In genomic region chr13:96131911-96132310, GRCm38 (mm10) we compare ENCODE assay signal across 9 mouse cellular contexts. TPM values are rescaled to one million over a fixed set of nuclear protein-coding genes. Genes with fewer than 3 reads are reported as not detected.
DNase-seq lines count a peak whose midpoint lies in the region; ATAC-seq and TF ChIP-seq lines count a peak whose summit lies in the region.
"Had no signal": no experiment of that assay in that cellular context is flagged by ENCODE, and none has a peak within 500 bp of the region (broad histone marks: within the 10 kb centered on the region; RNA-seq: fewer than 3 reads in every experiment).

No protein-coding gene starts in this region.

- peak overlapping the region; percentile 36 for H3K4me3 ChIP-seq in kidney, postnatal 0 days (replicated peaks; ENCODE audit: low read depth, low read length)
- peak overlapping the region; percentile 45 for H3K4me3 ChIP-seq in embryonic facial prominence, embryonic 11.5 days (ENCODE audit: low read depth, low read length)
- peak overlapping the region; percentile 38 for H3K4me3 ChIP-seq in hindbrain, embryonic 11.5 days (ENCODE audit: low read depth, low read length)
- H3K4me3 ChIP-seq in midbrain, embryonic 12.5 days = peak overlapping the region; percentile 47

- TF ChIP-seq CTCF in kidney, postnatal 0 days (IDR thresholded peaks at IDR 0.05; ENCODE audit: low read depth) = no peak

- DNase-seq in kidney, postnatal 0 days (ENCODE audit: low spot score) = no peak
- DNase-seq in kidney, adult 11 months = no peak
- DNase-seq in embryonic facial prominence, embryonic 11.5 days (ENCODE audit: low spot score) = peak; percentile 10
- peak; percentile 36 for DNase-seq in hindbrain, embryonic 11.5 days (ENCODE audit: low spot score)
- DNase-seq in spleen, postnatal 36 days (ENCODE audit: low spot score in 2 of 2) = no peak
- no peak for DNase-seq in thymus, adult 18-20 months

- H3K36me3 ChIP-seq in kidney, postnatal 0 days (ENCODE audit: insufficient read depth, low read length) = no peaks in the 10 kb centered on the region
- no peaks in the 10 kb centered on the region for H3K36me3 ChIP-seq in embryonic facial prominence, embryonic 11.5 days (replicated peaks; ENCODE audit: control insufficient read depth, insufficient read depth, low read depth, low read length)
- H3K36me3 ChIP-seq in hindbrain, embryonic 11.5 days (ENCODE audit: control insufficient read depth, insufficient read depth, low read length) = no peaks in the 10 kb centered on the region
- H3K36me3 ChIP-seq in midbrain, embryonic 12.5 days = no peaks in the 10 kb centered on the region

- H3K27me3 ChIP-seq in kidney, postnatal 0 days (ENCODE audit: insufficient read depth, low read length) = peaks cover 54% of the 10 kb centered on the region
- peaks cover 41% of the 10 kb centered on the region for H3K27me3 ChIP-seq in embryonic facial prominence, embryonic 11.5 days (ENCODE audit: control insufficient read depth, insufficient read depth, low read length)
- peaks cover 25% of the 10 kb centered on the region for H3K27me3 ChIP-seq in hindbrain, embryonic 11.5 days (ENCODE audit: control insufficient read depth, insufficient read depth, low read length)
- peaks cover 71% of the 10 kb centered on the region for H3K27me3 ChIP-seq in midbrain, embryonic 12.5 days

- H3K9me3 ChIP-seq in kidney, postnatal 0 days (replicated peaks; ENCODE audit: low read length) = no peaks in the 10 kb centered on the region
- no peaks in the 10 kb centered on the region for H3K9me3 ChIP-seq in embryonic facial prominence, embryonic 11.5 days (replicated peaks; ENCODE audit: control insufficient read depth, low read length)
- H3K9me3 ChIP-seq in hindbrain, embryonic 11.5 days (ENCODE audit: control insufficient read depth, low read length) = no peaks in the 10 kb centered on the region
- H3K9me3 ChIP-seq in midbrain, embryonic 12.5 days = no peaks in the 10 kb centered on the region

- 1% methylated on average over 19 of the region's 19 CpGs for WGBS in kidney, postnatal 0 days
- under 1% methylated on average over 19 of the region's 19 CpGs for WGBS in embryonic facial prominence, embryonic 11.5 days
- under 1% methylated on average over 19 of the region's 19 CpGs for WGBS in hindbrain, embryonic 11.5 days
- WGBS in midbrain, embryonic 12.5 days = 0% methylated on average over 15 of the region's 19 CpGs

- peaks cover 13% of the 10 kb centered on the region for H3K4me1 ChIP-seq in kidney, postnatal 0 days (replicated peaks; ENCODE audit: insufficient read depth, low read length)
- H3K4me1 ChIP-seq in embryonic facial prominence, embryonic 11.5 days (ENCODE audit: control insufficient read depth, insufficient read depth, low read length) = no peaks in the 10 kb centered on the region; the same call in 1 of the 2 replicates
- no peaks in the 10 kb centered on the region for H3K4me1 ChIP-seq in hindbrain, embryonic 11.5 days (replicated peaks; ENCODE audit: control insufficient read depth, insufficient read depth, low read length)
- H3K4me1 ChIP-seq in midbrain, embryonic 12.5 days = peaks cover 19% of the 10 kb centered on the region

- ATAC-seq in kidney, postnatal 0 days (replicated peaks; ENCODE audit: low FRiP score, low read depth) = 0 out of 2 replicates have a peak, but pooled peaks have one; percentile 6
- no peak for ATAC-seq in embryonic facial prominence, embryonic 11.5 days (replicated peaks; ENCODE audit: insufficient number of reproducible peaks, low FRiP score, low TSS enrichment, low read depth)
- ATAC-seq in hindbrain, embryonic 11.5 days (ENCODE audit: low FRiP score) = peak; percentile 10; the same call in 1 of the 2 replicates
- ATAC-seq in midbrain, embryonic 12.5 days (ENCODE audit: low FRiP score, low read depth) = no peak
- ATAC-seq in CD4-positive, CD25-positive, alpha-beta regulatory T cell, adult 4 months = no peak

- no peak overlapping the region for H3K27ac ChIP-seq in kidney, postnatal 0 days
- no peak overlapping the region for H3K27ac ChIP-seq in embryonic facial prominence, embryonic 11.5 days (replicated peaks; ENCODE audit: low read depth, low read length)
- peak overlapping the region; percentile 5; the same call in 1 of the 2 replicates for H3K27ac ChIP-seq in hindbrain, embryonic 11.5 days (ENCODE audit: low read depth, low read length)
- no peak overlapping the region for H3K27ac ChIP-seq in midbrain, embryonic 12.5 days (replicated peaks)

- peak overlapping the region; percentile 76 for H3K4me2 ChIP-seq in kidney, postnatal 0 days (ENCODE audit: low read length)
- H3K4me2 ChIP-seq in embryonic facial prominence, embryonic 11.5 days (ENCODE audit: low read depth, low read length) = peak overlapping the region; percentile 96
- peak overlapping the region; percentile 64 for H3K4me2 ChIP-seq in hindbrain, embryonic 11.5 days (replicated peaks; ENCODE audit: low read depth, low read length)
- H3K4me2 ChIP-seq in midbrain, embryonic 12.5 days (replicated peaks) = peak overlapping the region; percentile 87

- H3K9ac ChIP-seq in kidney, postnatal 0 days (ENCODE audit: low read depth, low read length) = no peak overlapping the region
- H3K9ac ChIP-seq in embryonic facial prominence, embryonic 11.5 days (replicated peaks; ENCODE audit: low read length) = peak overlapping the region; percentile 43
- H3K9ac ChIP-seq in hindbrain, embryonic 11.5 days (ENCODE audit: low read depth, low read length) = peak overlapping the region; percentile 5
- H3K9ac ChIP-seq in midbrain, embryonic 12.5 days (replicated peaks) = peak overlapping the region; percentile 54

RNA-seq across cellular contexts. Expression of gene Sv2c, which starts 0.5 kb away (rescaled TPM):
- 0.39 and 0.54 TPM in 2 replicates for polyA plus RNA-seq in kidney, postnatal 0 days (2015; fragmentation: Nextera tagmentation; extraction: Ambion mirVana)
- 1.7 and 1.9 TPM in 2 replicates for polyA plus RNA-seq in embryonic facial prominence, embryonic 11.5 days (2014; fragmentation: Nextera tagmentation; extraction: Ambion mirVana)
- polyA plus RNA-seq in hindbrain, embryonic 11.5 days (2014; fragmentation: Nextera tagmentation; extraction: Ambion mirVana) = 7.9 and 8.1 TPM in 2 replicates
- 1.1 and 2.0 TPM in 2 replicates for polyA plus RNA-seq in midbrain, embryonic 12.5 days (2016; fragmentation: Nextera tagmentation; extraction: Ambion mirVana)
- polyA plus RNA-seq in CD4-positive, CD25-positive, alpha-beta regulatory T cell, adult 4 months (2017; shearing (Covaris generic)) = 1 to 10 TPM; 1.8 to 3.2 TPM

RNA-seq across cellular contexts. Expression of gene Gm17190, which starts 50.1 kb away (rescaled TPM):
- not detected in 2 replicates for polyA plus RNA-seq in kidney, postnatal 0 days (2015; fragmentation: Nextera tagmentation; extraction: Ambion mirVana)
- polyA plus RNA-seq in embryonic facial prominence, embryonic 11.5 days (2014; fragmentation: Nextera tagmentation; extraction: Ambion mirVana) = not detected in 2 replicates
- polyA plus RNA-seq in hindbrain, embryonic 11.5 days (2014; fragmentation: Nextera tagmentation; extraction: Ambion mirVana) = 0.36 TPM in 1 of 2 replicates, not detected in the other
- polyA plus RNA-seq in midbrain, embryonic 12.5 days (2016; fragmentation: Nextera tagmentation; extraction: Ambion mirVana) = not detected in 2 replicates
- polyA plus RNA-seq in CD4-positive, CD25-positive, alpha-beta regulatory T cell, adult 4 months (2017; shearing (Covaris generic)) = not detected
- polyA plus RNA-seq: liver, adult 2 months had no signal

RNA-seq across cellular contexts. Expression of gene Gm20075, which starts 50.7 kb away (rescaled TPM):
- polyA plus RNA-seq in kidney, postnatal 0 days (2015; fragmentation: Nextera tagmentation; extraction: Ambion mirVana) = 24.0 and 28.2 TPM in 2 replicates
- polyA plus RNA-seq in embryonic facial prominence, embryonic 11.5 days (2014; fragmentation: Nextera tagmentation; extraction: Ambion mirVana) = 44.0 and 47.7 TPM in 2 replicates
- polyA plus RNA-seq in hindbrain, embryonic 11.5 days (2014; fragmentation: Nextera tagmentation; extraction: Ambion mirVana) = 36.7 and 38.9 TPM in 2 replicates
- polyA plus RNA-seq in midbrain, embryonic 12.5 days (2016; fragmentation: Nextera tagmentation; extraction: Ambion mirVana) = 27.1 and 39.0 TPM in 2 replicates
- 10 to 100 TPM; 11.9 to 17.0 TPM for polyA plus RNA-seq in CD4-positive, CD25-positive, alpha-beta regulatory T cell, adult 4 months (2017; shearing (Covaris generic))
- polyA plus RNA-seq: liver, adult 2 months had no signal

Comparison
In these comparisons a context has a peak if more than half of its experiments do, and no peak if none do; other contexts are left out.
1. ATAC-seq: peak in kidney, postnatal 0 days (single experiment) and hindbrain, embryonic 11.5 days (single experiment); none in embryonic facial prominence, embryonic 11.5 days (single experiment), midbrain, embryonic 12.5 days (single experiment) and CD4-positive, CD25-positive, alpha-beta regulatory T cell, adult 4 months (single experiment).
2. DNase-seq: peak in embryonic facial prominence, embryonic 11.5 days (single experiment) and hindbrain, embryonic 11.5 days (single experiment); none in kidney, postnatal 0 days (single experiment), kidney, adult 11 months (single experiment), spleen, postnatal 36 days (0 of 2) and thymus, adult 18-20 months (0 of 2).
3. Peak in every context shown above with its lines, with median percentiles within 50 percentile points of each other: H3K4me2 ChIP-seq and H3K4me3 ChIP-seq.